ENCODE assay signal across 23 mouse cellular contexts in genomic region chr10:121098263-121098662, GRCm38 (mm10).
A peak's percentile ranks its signal among the peaks of the same experiment; 100 is the strongest.
DNase-seq lines count a peak whose midpoint lies in the region; ATAC-seq and TF ChIP-seq lines count a peak whose summit lies in the region.
"Had no signal": no experiment of that assay in that cellular context is flagged by ENCODE, and none has a peak within 500 bp of the region (broad histone marks: within the 10 kb centered on the region; RNA-seq: fewer than 3 reads in every experiment).

No protein-coding gene starts in this region.

- no peaks in the 10 kb centered on the region for H3K9me3 ChIP-seq in hindbrain, postnatal 0 days (ENCODE audit: low read length)
- H3K9me3 ChIP-seq in hindbrain, embryonic 16.5 days (ENCODE audit: control insufficient read depth, low read length), result no peaks in the 10 kb centered on the region
- no peaks in the 10 kb centered on the region for H3K9me3 ChIP-seq in midbrain, embryonic 14.5 days (ENCODE audit: control insufficient read depth, low read length)
- H3K9me3 ChIP-seq in midbrain, embryonic 10.5 days (replicated peaks), result no peaks in the 10 kb centered on the region
- H3K9me3 ChIP-seq: kidney, embryonic 15.5 days; midbrain, embryonic 12.5 days had no signal

- no peak overlapping the region for H3K4me3 ChIP-seq in hindbrain, postnatal 0 days (ENCODE audit: low read length)
- no peak overlapping the region for H3K4me3 ChIP-seq in hindbrain, embryonic 16.5 days (ENCODE audit: low read length)
- H3K4me3 ChIP-seq in midbrain, embryonic 14.5 days (replicated peaks; ENCODE audit: low read depth, low read length), result no peak overlapping the region
- no peak overlapping the region for H3K4me3 ChIP-seq in midbrain, embryonic 10.5 days
- H3K4me3 ChIP-seq: erythroblast, embryonic 14.5 days; kidney, embryonic 15.5 days; limb, embryonic 13.5 days; liver, embryonic 13.5 days; midbrain, embryonic 12.5 days had no signal

- no peak for ATAC-seq in hindbrain, postnatal 0 days
- ATAC-seq in hindbrain, embryonic 16.5 days, result no peak
- ATAC-seq in midbrain, embryonic 14.5 days (ENCODE audit: low FRiP score, low TSS enrichment), result no peak
- ATAC-seq: forebrain, embryonic 14.5 days; intestine, embryonic 16.5 days had no signal

- 50% methylated on average over 12 of the region's 12 CpGs for WGBS in hindbrain, postnatal 0 days
- 57% methylated on average over 12 of the region's 12 CpGs for WGBS in hindbrain, embryonic 16.5 days
- WGBS in midbrain, embryonic 14.5 days, result 63% methylated on average over 12 of the region's 12 CpGs
- 65% methylated on average over 12 of the region's 12 CpGs for WGBS in midbrain, embryonic 10.5 days

- H3K4me1 ChIP-seq in hindbrain, postnatal 0 days (ENCODE audit: insufficient read depth, low read length), result no peaks in the 10 kb centered on the region
- no peaks in the 10 kb centered on the region for H3K4me1 ChIP-seq in hindbrain, embryonic 16.5 days (ENCODE audit: control insufficient read depth, insufficient read depth, low read depth, low read length)
- no peaks in the 10 kb centered on the region for H3K4me1 ChIP-seq in midbrain, embryonic 14.5 days (ENCODE audit: control insufficient read depth, insufficient read depth, low read length)
- H3K4me1 ChIP-seq in midbrain, embryonic 10.5 days, result peaks cover 4% of the 10 kb centered on the region
- H3K4me1 ChIP-seq: liver, embryonic 13.5 days; midbrain, embryonic 12.5 days had no signal

- H3K9ac ChIP-seq in hindbrain, postnatal 0 days (replicated peaks; ENCODE audit: low read length), result no peak overlapping the region
- H3K9ac ChIP-seq in hindbrain, embryonic 16.5 days (ENCODE audit: low read depth, low read length), result no peak overlapping the region
- no peak overlapping the region for H3K9ac ChIP-seq in midbrain, embryonic 14.5 days (replicated peaks; ENCODE audit: low read length)
- H3K9ac ChIP-seq: hindbrain, embryonic 14.5 days; kidney, embryonic 15.5 days; limb, embryonic 13.5 days; liver, embryonic 13.5 days; midbrain, embryonic 12.5 days had no signal

- H3K27ac ChIP-seq in hindbrain, postnatal 0 days, result no peak overlapping the region
- H3K27ac ChIP-seq in hindbrain, embryonic 16.5 days (ENCODE audit: low read depth, low read length), result no peak overlapping the region
- H3K27ac ChIP-seq in midbrain, embryonic 14.5 days (replicated peaks; ENCODE audit: low read depth, low read length), result no peak overlapping the region
- H3K27ac ChIP-seq in midbrain, embryonic 10.5 days (replicated peaks), result no peak overlapping the region
- H3K27ac ChIP-seq: hindbrain, embryonic 14.5 days; kidney, embryonic 15.5 days; limb, embryonic 13.5 days; liver, embryonic 13.5 days; midbrain, embryonic 12.5 days; stomach, postnatal 0 days had no signal

- no peak for TF ChIP-seq CTCF in hindbrain, postnatal 0 days (IDR thresholded peaks at IDR 0.05; ENCODE audit: low read depth)

- no peaks in the 10 kb centered on the region for H3K36me3 ChIP-seq in hindbrain, postnatal 0 days (ENCODE audit: insufficient read depth, low read length)
- no peaks in the 10 kb centered on the region for H3K36me3 ChIP-seq in hindbrain, embryonic 16.5 days (ENCODE audit: control insufficient read depth, insufficient read depth, low read length)
- H3K36me3 ChIP-seq in midbrain, embryonic 14.5 days (ENCODE audit: control insufficient read depth, insufficient read depth, low read length), result no peaks in the 10 kb centered on the region
- no peaks in the 10 kb centered on the region for H3K36me3 ChIP-seq in midbrain, embryonic 10.5 days
- H3K36me3 ChIP-seq: kidney, embryonic 15.5 days; liver, embryonic 13.5 days; midbrain, embryonic 12.5 days had no signal

- DNase-seq in adrenal gland, postnatal 10 days, result peak; percentile 17
- no peak for DNase-seq in adrenal gland, postnatal 36 days
- DNase-seq in hindbrain, postnatal 0 days (ENCODE audit: low spot score), result peak; percentile 15
- DNase-seq in midbrain, embryonic 14.5 days, result peak; percentile 5
- DNase-seq in midbrain, embryonic 10.5 days (ENCODE audit: low spot score), result no peak
- no peak for DNase-seq in gastrocnemius, postnatal 36 days
- DNase-seq in liver, result no peak
- DNase-seq: adrenal gland, postnatal 14 days; cerebellum, adult 9-11 months; heart, postnatal 36 days; kidney, postnatal 36 days; layer of hippocampus, postnatal 36 days; liver, embryonic 13.5 days; thymus, adult 2 months had no signal

- intact Hi-C loops in gastrocnemius, postnatal 36 days (cut with DNase I), result no loop called here

- no peak overlapping the region for H3K4me2 ChIP-seq in hindbrain, postnatal 0 days (ENCODE audit: low read depth, low read length)
- H3K4me2 ChIP-seq in hindbrain, embryonic 16.5 days (ENCODE audit: low read length), result no peak overlapping the region; the same call in 1 of the 2 replicates
- no peak overlapping the region for H3K4me2 ChIP-seq in midbrain, embryonic 14.5 days (ENCODE audit: low read length)
- H3K4me2 ChIP-seq: hindbrain, embryonic 14.5 days; kidney, embryonic 15.5 days; limb, embryonic 13.5 days; liver, embryonic 13.5 days; midbrain, embryonic 12.5 days had no signal

- H3K27me3 ChIP-seq in hindbrain, postnatal 0 days (ENCODE audit: insufficient read depth, low read length), result no peaks in the 10 kb centered on the region
- no peaks in the 10 kb centered on the region for H3K27me3 ChIP-seq in hindbrain, embryonic 16.5 days (replicated peaks; ENCODE audit: control insufficient read depth, insufficient read depth, low read length)
- no peaks in the 10 kb centered on the region for H3K27me3 ChIP-seq in midbrain, embryonic 14.5 days (ENCODE audit: control insufficient read depth, insufficient read depth, low read length)
- peaks cover 5% of the 10 kb centered on the region; the same call in 1 of the 2 replicates for H3K27me3 ChIP-seq in midbrain, embryonic 10.5 days (ENCODE audit: low read depth, poor library complexity, severe bottlenecking)
- H3K27me3 ChIP-seq: limb, embryonic 13.5 days; liver, embryonic 13.5 days; midbrain, embryonic 12.5 days had no signal

Comparison
In these comparisons a context has a peak if more than half of its experiments do, and no peak if none do; other contexts are left out.
1. DNase-seq: peak in adrenal gland, postnatal 10 days (single experiment), hindbrain, postnatal 0 days (single experiment) and midbrain, embryonic 14.5 days (single experiment); none in adrenal gland, postnatal 36 days (0 of 2), midbrain, embryonic 10.5 days (single experiment), gastrocnemius, postnatal 36 days (0 of 2) and liver (single experiment).